8 mouse cellular contexts compared by ENCODE assay signal in genomic region chr4:24965918-24966298, GRCm38 (mm10). TPM values are rescaled to one million over a fixed set of nuclear protein-coding genes. Genes with fewer than 3 reads are reported as not detected.
DNase-seq lines count a peak whose midpoint lies in the region; ATAC-seq and TF ChIP-seq lines count a peak whose summit lies in the region.

No protein-coding gene starts in this region.

- TF ChIP-seq CTCF in lung, embryonic 14.5 days (IDR thresholded peaks at IDR 0.05; ENCODE audit: low read depth) = no peak

- H3K4me2 ChIP-seq in lung, embryonic 14.5 days = peak overlapping the region; percentile 55
- peak overlapping the region; percentile 63 for H3K4me2 ChIP-seq in embryonic facial prominence, embryonic 15.5 days (replicated peaks)
- H3K4me2 ChIP-seq in intestine, embryonic 14.5 days (ENCODE audit: low read length) = peak overlapping the region; percentile 69
- peak overlapping the region; percentile 79 for H3K4me2 ChIP-seq in myocyte (ENCODE audit: low read depth)

- no peaks in the 10 kb centered on the region for H3K27me3 ChIP-seq in lung, embryonic 14.5 days (ENCODE audit: insufficient read depth, low read length)
- no peaks in the 10 kb centered on the region for H3K27me3 ChIP-seq in embryonic facial prominence, embryonic 15.5 days
- no peaks in the 10 kb centered on the region for H3K27me3 ChIP-seq in intestine, embryonic 14.5 days (replicated peaks; ENCODE audit: control insufficient read depth, insufficient read depth, low read length)
- no peaks in the 10 kb centered on the region for H3K27me3 ChIP-seq in myocyte (ENCODE audit: control insufficient read depth, insufficient read depth, insufficient read length)

- intact Hi-C loops in gastrocnemius, postnatal 14 days (cut with DNase I; ENCODE audit: low total_unique reads) = no loop called here

- peaks cover 14% of the 10 kb centered on the region for H3K79me2 ChIP-seq in myocyte (ENCODE audit: control insufficient read depth, insufficient read depth)

- H3K4me3 ChIP-seq in lung, embryonic 14.5 days (ENCODE audit: low read depth, low read length) = peak overlapping the region; percentile 66
- H3K4me3 ChIP-seq in embryonic facial prominence, embryonic 15.5 days (replicated peaks) = peak overlapping the region; percentile 73
- H3K4me3 ChIP-seq in intestine, embryonic 14.5 days (ENCODE audit: low read depth, low read length) = peak overlapping the region; percentile 70
- H3K4me3 ChIP-seq in myocyte = peak overlapping the region; percentile 36

- 1% methylated on average over 8 of the region's 8 CpGs for WGBS in lung, embryonic 14.5 days
- 4% methylated on average over 8 of the region's 8 CpGs for WGBS in embryonic facial prominence, embryonic 15.5 days
- WGBS in intestine, embryonic 14.5 days = 2% methylated on average over 8 of the region's 8 CpGs

- H3K36me3 ChIP-seq in lung, embryonic 14.5 days (ENCODE audit: insufficient read depth) = no peaks in the 10 kb centered on the region
- no peaks in the 10 kb centered on the region for H3K36me3 ChIP-seq in embryonic facial prominence, embryonic 15.5 days
- no peaks in the 10 kb centered on the region for H3K36me3 ChIP-seq in intestine, embryonic 14.5 days (ENCODE audit: control insufficient read depth, insufficient read depth, low read length)
- H3K36me3 ChIP-seq in myocyte (ENCODE audit: control insufficient read depth, insufficient read depth) = no peaks in the 10 kb centered on the region

- peak overlapping the region; percentile 71 for H3ac ChIP-seq in myocyte (ENCODE audit: control insufficient read depth, insufficient read length)

- no peaks in the 10 kb centered on the region for H3K9me3 ChIP-seq in lung, embryonic 14.5 days (ENCODE audit: low read depth, low read length)
- no peaks in the 10 kb centered on the region for H3K9me3 ChIP-seq in embryonic facial prominence, embryonic 15.5 days (replicated peaks)
- H3K9me3 ChIP-seq in intestine, embryonic 14.5 days (ENCODE audit: control insufficient read depth, low read length) = no peaks in the 10 kb centered on the region

- no peak for TF ChIP-seq POLR2A in myocyte (IDR thresholded peaks at IDR 0.05; ENCODE audit: insufficient read length, low read depth)

- H3K4me1 ChIP-seq in lung, embryonic 14.5 days (ENCODE audit: insufficient read depth) = peaks cover 4% of the 10 kb centered on the region; the same call in 1 of the 2 replicates
- peaks cover 8% of the 10 kb centered on the region for H3K4me1 ChIP-seq in embryonic facial prominence, embryonic 15.5 days
- no peaks in the 10 kb centered on the region; the same call in 1 of the 2 replicates for H3K4me1 ChIP-seq in intestine, embryonic 14.5 days (replicated peaks; ENCODE audit: control insufficient read depth, insufficient read depth, low read length)

- no peak overlapping the region; the same call in 1 of the 2 replicates for H3K27ac ChIP-seq in lung, embryonic 14.5 days (ENCODE audit: low read depth)
- peak overlapping the region; percentile 89 for H3K27ac ChIP-seq in embryonic facial prominence, embryonic 15.5 days (replicated peaks)
- H3K27ac ChIP-seq in intestine, embryonic 14.5 days (ENCODE audit: low read depth) = peak overlapping the region; percentile 93

- no peak for DNase-seq in lung, embryonic 14.5 days
- DNase-seq in lung, postnatal 25 days (ENCODE audit: low spot score) = no peak
- DNase-seq in intestine, embryonic 14.5 days (ENCODE audit: low spot score) = no peak
- no peak for DNase-seq in gastrocnemius, postnatal 14 days
- no peak for DNase-seq in left cerebral cortex, adult 9 months (ENCODE audit: low spot score in 2 of 2)
- DNase-seq in frontal cortex, postnatal 25 days (ENCODE audit: low spot score in 2 of 2) = no peak

- peak; percentile 71; the same call in 1 of the 2 replicates for ATAC-seq in lung, embryonic 14.5 days (ENCODE audit: insufficient read depth)
- 0 out of 2 replicates have a peak, but pooled peaks have one; percentile 12 for ATAC-seq in embryonic facial prominence, embryonic 15.5 days (ENCODE audit: insufficient number of reproducible peaks, low FRiP score, low TSS enrichment, low read depth)
- ATAC-seq in intestine, embryonic 14.5 days (replicated peaks; ENCODE audit: low FRiP score, low TSS enrichment, low read depth) = peak; percentile 44

- H3K9ac ChIP-seq in lung, embryonic 14.5 days = peak overlapping the region; percentile 88
- H3K9ac ChIP-seq in embryonic facial prominence, embryonic 15.5 days = peak overlapping the region; percentile 69; the same call in 1 of the 2 replicates
- peak overlapping the region; percentile 84 for H3K9ac ChIP-seq in intestine, embryonic 14.5 days (ENCODE audit: low read length)

TF ChIP-seq in myocyte, 11 proteins besides CTCF, POLR2A, EP300 and RAD21:
- TF ChIP-seq SRF (IDR thresholded peaks at IDR 0.05; ENCODE audit: control insufficient read depth, insufficient read length, low read depth) (no peak), POLR2AphosphoS2 (IDR thresholded peaks at IDR 0.05; ENCODE audit: insufficient read length, low read depth) (no peak), MAX (IDR thresholded peaks at IDR 0.05; ENCODE audit: low read depth) (no peak), E2F4 (IDR thresholded peaks at IDR 0.05; ENCODE audit: insufficient read depth) (no peak), TCF12 (IDR thresholded peaks at IDR 0.05; ENCODE audit: insufficient read depth, poor library complexity, severe bottlenecking) (no peak), MYOG (IDR thresholded peaks at IDR 0.05; ENCODE audit: control insufficient read depth in 1 of 3, insufficient read depth in 1 of 3, insufficient read length in 2 of 3, low read depth in 2 of 3) (no peak), MYOD1 (IDR thresholded peaks at IDR 0.05; ENCODE audit: control insufficient read depth in 1 of 3, insufficient read length in 2 of 3, low read depth in 2 of 3) (no peak), USF1 (IDR thresholded peaks at IDR 0.05; ENCODE audit: low read depth) (no peak), TCF3 (IDR thresholded peaks at IDR 0.05; ENCODE audit: insufficient read length, low read depth) (no peak), REST (IDR thresholded peaks at IDR 0.05; ENCODE audit: insufficient read depth, insufficient read length) (no peak), CEBPB (IDR thresholded peaks at IDR 0.05; ENCODE audit: insufficient read depth, poor library complexity, severe bottlenecking) (no peak)

RNA-seq across cellular contexts. Expression of gene Gpr63, which starts 0.3 kb away (rescaled TPM):
- polyA plus RNA-seq in lung, embryonic 14.5 days (2014; fragmentation: Nextera tagmentation; extraction: Ambion mirVana) = 1.2 and 2.4 TPM in 2 replicates
- 1.4 and 2.4 TPM in 2 replicates for polyA plus RNA-seq in embryonic facial prominence, embryonic 15.5 days (2015; fragmentation: Nextera tagmentation; extraction: Ambion mirVana)
- 0.83 and 1.7 TPM in 2 replicates for polyA plus RNA-seq in intestine, embryonic 14.5 days (2014; fragmentation: Nextera tagmentation; extraction: Ambion mirVana)
- polyA plus RNA-seq in myocyte (2012; fragmentation: generic; extraction: Trizol) = 6.2 TPM
- total RNA-seq in gastrocnemius, postnatal 14 days (2021) = 1 to 10 TPM; 1.1 to 2.2 TPM

Comparison
In these comparisons a context has a peak if more than half of its experiments do, and no peak if none do; other contexts are left out.
1. ATAC-seq: peak in every context shown above with its lines; median percentile 71 in lung, embryonic 14.5 days; 44 in intestine, embryonic 14.5 days; 12 in embryonic facial prominence, embryonic 15.5 days.